Mouse (Mus musculus) frontal cortex, postnatal 25 days (tissue): Measurements from ENCODE around the gene Hspb6.

Experiments used
- DNase-seq, 2 experiments: peaks; one replicate each; pipeline ENCODE4 v3.0.0; 2022; ENCODE audit warnings: low spot score in 2 of 2

The Hspb6 gene

GRCm38 (mm10) chr7:30586455-30587020 lies 34.6 kb downstream of the Hspb6 start:
- DNase-seq = no peak

GRCm38 (mm10) chr7:30587842-30588667 lies 36.1 kb downstream of the Hspb6 start:
- peak; percentile 20 to 48 for DNase-seq

DNA sequence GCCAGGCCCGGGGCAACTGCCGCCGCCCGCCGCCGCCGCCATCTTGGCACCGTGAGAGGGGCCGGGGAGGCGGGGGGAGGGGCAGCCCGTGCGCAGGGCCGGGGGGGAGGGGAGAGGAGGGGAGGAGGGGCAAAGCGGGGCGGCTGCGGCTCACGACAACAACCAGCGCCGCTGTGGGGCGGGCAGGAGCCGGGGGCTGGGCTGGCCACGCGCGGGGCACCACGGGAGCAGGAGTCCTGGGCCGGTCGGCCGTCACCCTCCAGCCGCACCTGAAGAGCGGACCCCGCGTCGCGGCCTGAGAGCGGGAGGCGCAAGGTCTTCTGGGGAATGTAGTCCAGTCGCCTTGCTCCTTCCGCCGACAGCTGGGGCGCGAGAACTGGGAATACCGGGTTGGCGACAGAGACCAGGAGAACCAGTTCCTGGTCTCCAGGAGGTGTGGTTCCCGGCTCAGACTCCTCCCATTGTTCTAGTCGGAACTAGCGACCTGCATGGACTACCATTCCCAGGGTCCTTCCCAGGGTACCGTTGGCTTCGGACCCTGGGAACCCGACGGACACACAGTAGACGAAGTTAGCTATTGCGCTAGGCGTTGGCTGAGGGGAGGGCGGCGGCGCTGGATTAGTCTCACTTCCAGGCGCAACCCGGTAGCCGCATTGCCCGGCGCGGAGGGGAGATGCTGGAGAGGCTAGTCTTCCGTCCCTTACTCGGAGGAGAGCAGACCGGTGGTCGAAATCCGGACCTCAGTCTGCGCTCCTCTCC lies 36.9 kb downstream of the Hspb6 start, which contains the start of gene Kmt2b:
TSS of gene Kmt2b (minus strand) at position 51 of the 759 bp plus-strand sequence.
- DNase-seq = peak; percentile 89 to 90

- peak; percentile 71 to 72 for DNase-seq
Observed at GRCm38 (mm10) chr7:30589435-30590301, 37.7 kb downstream of the Hspb6 start.

DNA sequence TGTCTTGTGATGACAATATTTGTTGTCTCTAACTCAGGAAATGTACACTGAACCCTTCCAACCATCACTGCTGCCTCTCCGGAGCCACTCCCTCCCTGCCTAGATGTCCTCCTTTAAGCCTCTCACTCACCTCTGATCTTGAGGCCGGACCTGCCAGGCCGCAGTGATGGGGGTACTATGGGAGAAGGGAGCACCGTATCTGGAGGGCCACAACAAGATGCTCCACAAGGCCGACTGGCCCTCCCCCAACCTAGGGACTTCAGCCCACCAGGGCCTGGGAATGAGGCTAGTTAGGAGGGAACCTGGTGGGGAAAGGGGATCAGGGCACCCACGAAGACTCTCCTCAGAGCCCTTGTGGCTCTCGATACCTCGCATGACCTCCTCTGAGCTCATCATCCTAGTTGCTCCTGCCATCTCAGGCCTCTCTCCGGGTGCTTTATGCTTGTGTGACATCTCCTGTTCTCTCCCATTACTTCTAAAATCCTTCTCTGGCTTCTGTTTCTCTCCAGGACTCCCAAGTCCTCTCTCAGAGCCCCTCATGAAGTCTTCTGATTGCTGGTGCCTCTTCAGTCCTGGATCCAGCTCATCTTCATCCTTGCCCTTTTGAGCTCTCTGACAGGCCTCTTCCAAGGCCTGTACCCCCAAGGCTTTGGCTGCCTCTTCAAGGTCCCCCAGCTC lies 39.1 kb downstream of the Hspb6 start:
- DNase-seq = no peak

- no peak for DNase-seq
Observed at GRCm38 (mm10) chr7:30591605-30591951, 39.6 kb downstream of the Hspb6 start.

- DNase-seq = no peak
Observed at GRCm38 (mm10) chr7:30592772-30593423, 40.9 kb downstream of the Hspb6 start.

- DNase-seq = no peak
Observed at GRCm38 (mm10) chr7:30593579-30594509, 41.9 kb downstream of the Hspb6 start.

DNA sequence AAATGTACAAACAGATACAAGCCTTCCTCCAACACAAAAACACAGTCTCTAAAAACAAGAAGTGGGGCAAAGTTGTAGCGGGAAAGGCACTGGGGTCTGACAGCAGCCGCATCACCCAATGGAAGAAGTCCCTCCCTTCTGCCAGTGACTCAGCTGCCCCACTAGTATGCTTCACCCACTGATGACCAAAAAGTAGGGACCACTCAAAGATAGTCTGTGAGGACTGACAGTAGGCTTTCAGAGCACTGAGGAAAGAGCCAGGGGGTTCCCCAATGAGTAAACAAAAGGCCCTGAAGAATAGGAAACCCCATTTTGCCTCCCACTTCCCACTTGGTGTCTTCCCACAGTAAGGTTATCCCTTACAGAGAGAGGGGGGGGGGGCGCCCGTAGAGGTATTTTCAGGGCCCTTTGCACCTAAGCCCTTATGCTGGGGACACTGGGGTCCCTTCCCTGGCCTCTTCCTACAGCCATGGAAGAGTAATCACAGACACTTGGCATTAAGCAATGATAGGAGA lies 42.6 kb downstream of the Hspb6 start:
- DNase-seq = no peak

GRCm38 (mm10) chr7:30596093-30596492 lies 44.1 kb downstream of the Hspb6 start:
- DNase-seq = no peak

DNA sequence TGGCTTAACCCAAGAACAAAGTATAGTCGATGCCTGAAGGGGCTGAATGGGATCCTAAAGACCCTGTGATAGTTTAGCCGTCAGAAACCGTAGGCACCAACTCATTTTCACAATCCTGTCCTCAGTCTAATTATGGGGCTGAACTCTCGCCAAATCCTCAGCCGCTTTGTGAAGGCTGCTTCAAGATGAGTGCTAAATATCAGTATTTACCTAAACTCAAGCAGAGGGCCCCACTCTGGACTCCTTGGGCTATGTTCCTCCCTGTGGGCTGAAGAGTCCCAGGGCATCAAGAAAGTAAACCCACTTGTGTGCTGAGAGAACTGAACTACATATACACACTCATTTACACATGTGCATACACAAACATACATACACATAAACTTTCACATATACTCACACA lies 44.8 kb downstream of the Hspb6 start:
- no peak for DNase-seq

DNA sequence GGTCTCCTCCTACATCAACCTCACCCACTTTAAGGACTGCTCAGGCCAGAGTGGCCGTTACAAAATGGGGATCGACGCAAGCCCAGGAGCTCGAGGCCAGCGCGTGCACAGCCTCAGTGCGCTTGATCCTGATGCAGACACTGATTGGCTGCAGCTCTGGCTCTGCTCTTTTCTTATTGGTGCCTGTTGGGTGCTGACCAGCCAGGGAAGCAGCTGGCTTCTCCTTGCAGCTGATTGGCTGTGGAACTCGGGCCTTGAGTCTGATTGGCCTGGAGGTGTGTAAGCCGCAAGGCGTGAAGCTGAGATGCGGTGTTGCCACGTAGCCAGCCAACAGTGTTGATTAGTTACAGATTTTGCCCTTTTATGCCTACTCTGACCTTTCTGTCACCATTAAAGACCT lies 46.8 kb downstream of the Hspb6 start, which contains the start of gene Zbtb32:
TSS of gene Zbtb32 (minus strand) at position 124 of the 400 bp plus-strand sequence.
- DNase-seq = no peak

DNA sequence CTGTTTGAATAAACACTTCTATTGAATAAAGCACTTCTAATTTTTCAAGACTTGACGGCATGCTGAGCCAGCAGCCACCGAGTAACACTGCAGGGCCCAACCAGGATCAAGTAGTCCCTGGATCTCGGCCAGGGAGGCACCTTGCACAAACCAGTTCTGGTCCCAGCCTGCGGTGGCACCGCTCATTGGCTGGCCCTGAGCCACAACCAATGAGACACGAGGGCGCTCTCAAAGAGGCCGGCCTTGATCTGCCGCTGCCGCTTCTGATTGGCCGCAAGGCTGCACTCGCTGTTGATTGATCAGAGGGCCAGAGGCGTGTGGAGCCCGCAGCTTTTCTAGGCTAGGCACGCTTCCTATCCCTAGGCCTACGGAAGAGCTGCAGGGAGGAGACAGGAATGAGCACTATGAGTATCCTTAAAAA lies 48.0 kb downstream of the Hspb6 start:
- peak; percentile 74 to 82 for DNase-seq

GRCm38 (mm10) chr7:30600651-30601050 lies 48.7 kb downstream of the Hspb6 start:
- DNase-seq = no peak

- no peak for DNase-seq
Observed at GRCm38 (mm10) chr7:30602583-30602982, 50.6 kb downstream of the Hspb6 start.

DNA sequence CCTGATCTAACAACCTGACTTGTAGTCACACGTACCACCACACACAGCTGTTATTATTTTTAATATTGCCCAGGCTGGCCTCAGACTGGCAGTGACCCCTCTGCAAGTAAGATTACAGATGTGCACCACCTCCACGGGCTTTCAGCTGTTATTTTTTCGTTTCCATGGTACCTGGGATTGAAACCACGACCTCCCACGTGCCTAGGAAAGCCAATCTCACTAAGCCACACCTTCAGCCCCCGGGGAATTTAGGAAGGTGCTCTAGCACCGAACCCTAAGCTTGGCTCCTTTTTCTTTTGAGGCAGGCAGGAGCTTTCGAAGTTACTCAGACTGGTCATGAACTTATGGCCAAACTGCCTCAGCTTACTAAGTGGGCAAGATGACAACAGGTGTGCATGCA lies 52.4 kb downstream of the Hspb6 start:
- no peak for DNase-seq

DNA sequence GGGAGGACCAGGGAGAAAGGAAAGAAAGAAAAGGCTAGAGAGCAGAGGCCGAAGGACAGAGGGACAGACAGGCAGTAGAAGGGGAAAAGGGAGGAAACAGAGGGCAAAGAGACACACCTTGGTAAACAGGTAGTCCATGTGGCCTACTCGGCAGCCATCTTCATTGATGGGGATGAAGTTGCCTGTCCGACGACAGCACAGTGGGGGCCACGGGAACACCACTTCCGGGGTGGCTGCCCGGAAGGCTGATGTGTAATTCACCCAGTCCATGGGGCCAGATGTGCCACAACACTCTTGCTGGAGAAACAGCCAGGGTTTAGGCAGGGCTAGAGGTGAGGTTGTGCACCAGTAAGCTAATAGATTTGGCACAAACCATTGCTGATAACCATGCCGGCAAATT lies 53.0 kb downstream of the Hspb6 start:
- no peak for DNase-seq
